Mouse (Mus musculus) kidney, embryonic 16.5 days (tissue): ENCODE measurements at regions not wholly inside any gene's neighbourhood (a gene's known extent, or its start where the extent isn't known, plus 50 kb on each side); places are given as distances from the start of the nearest gene placed in this dataset.
A peak's percentile ranks its signal among the peaks of the same experiment; 100 is the strongest.

Experiments used
- ATAC-seq: fragments of 200-750 bp; cut with Nextera tagmentation; 2 replicates; pipeline ENCODE4 v1.8.0; 2017; ENCODE audit warnings: moderate TSS enrichment; ENCODE audit not compliant: low FRiP score, low TSS enrichment
- H3K27ac ChIP-seq: fragments of 300-500 bp; sonication (generic); 2 replicates; pipeline ENCODE4 v1.5.1; 2014; ENCODE audit warnings: low read length
- H3K27me3 ChIP-seq: fragments of 300-500 bp; sonication (generic); 2 replicates; pipeline ENCODE4 v1.6.1; 2014; ENCODE audit warnings: low read length, control low read depth, mixed read lengths; ENCODE audit not compliant: insufficient read depth
- H3K36me3 ChIP-seq: fragments of 300-500 bp; sonication (generic); 2 replicates; pipeline ENCODE4 v1.6.1; 2014; ENCODE audit warnings: low read length, control low read depth, mixed read lengths; ENCODE audit not compliant: insufficient read depth
- H3K4me1 ChIP-seq: fragments of 300-500 bp; sonication (generic); 2 replicates; pipeline ENCODE4 v1.6.1; 2014; ENCODE audit warnings: low read length, control low read depth, mixed read lengths; ENCODE audit not compliant: insufficient read depth
- H3K4me2 ChIP-seq: fragments of 300-500 bp; sonication (generic); replicated peaks from 2 replicates; pipeline ENCODE4 v1.6.1; 2014; ENCODE audit warnings: low read depth, low read length
- H3K4me3 ChIP-seq: fragments of 300-500 bp; sonication (generic); 2 replicates; pipeline ENCODE4 v1.5.1; 2014; ENCODE audit warnings: mild to moderate bottlenecking, low read length
- H3K9ac ChIP-seq: fragments of 300-500 bp; sonication (generic); replicated peaks from 2 replicates; pipeline ENCODE4 v1.6.1; 2014; ENCODE audit warnings: low read length
- H3K9me3 ChIP-seq: fragments of 300-500 bp; sonication (generic); 2 replicates; pipeline ENCODE4 v1.6.1; 2016; ENCODE audit warnings: low read length, control low read depth
- WGBS: fragments of 180-500 bp; shearing (Covaris S2); extraction: QIAGEN DNeasy Blood & Tissue Kit; methylation state at CpG from one replicate; pipeline ENCODE4 v1.1.7; 2014; 5-methylcytosine and 5-hydroxymethylcytosine counted together

- peak overlapping the region; percentile 57 for H3K4me3 ChIP-seq
- peak; percentile 60 for ATAC-seq
- peak overlapping the region; percentile 77 for H3K9ac ChIP-seq
- 2% methylated on average over 16 of the region's 16 CpGs for WGBS
- peak overlapping the region; percentile 81 for H3K4me2 ChIP-seq
- peaks cover 3% of the 10 kb centered on the region; the same call in 1 of the 2 replicates for H3K4me1 ChIP-seq
- H3K9me3 ChIP-seq, result peaks cover 1% of the 10 kb centered on the region; the same call in 1 of the 2 replicates
- H3K27me3 ChIP-seq, result peaks cover 73% of the 10 kb centered on the region
- H3K36me3 ChIP-seq, result no peaks in the 10 kb centered on the region
- peak overlapping the region; percentile 89 for H3K27ac ChIP-seq
Measured at GRCm38 (mm10) chr13:83730155-83730712, 226.4 kb downstream of the Mef2c start.

- Histone ChIP-seq H3K4me2 (peak overlapping the region; percentile 81), H3K36me3 (no peaks in the 10 kb centered on the region), H3K9ac (peak overlapping the region; percentile 77), H3K4me3 (peak overlapping the region; percentile 57), H3K27me3 (peaks cover 68% of the 10 kb centered on the region), H3K9me3 (no peaks in the 10 kb centered on the region), H3K4me1 (peaks cover 3% of the 10 kb centered on the region; the same call in 1 of the 2 replicates), H3K27ac (peak overlapping the region; percentile 89)
- ATAC-seq, result peak; percentile 89
- 0% methylated on average over 74 of the region's 91 CpGs for WGBS
Measured at GRCm38 (mm10) chr13:83730713-83731480, 227.1 kb downstream of the Mef2c start.

GRCm38 (mm10) chr13:83731481-83732006 lies 227.7 kb downstream of the Mef2c start:
- no peaks in the 10 kb centered on the region for H3K36me3 ChIP-seq
- H3K4me2 ChIP-seq, result peak overlapping the region; percentile 81
- peak overlapping the region; percentile 89 for H3K27ac ChIP-seq
- H3K4me3 ChIP-seq, result peak overlapping the region; percentile 57
- peaks cover 3% of the 10 kb centered on the region; the same call in 1 of the 2 replicates for H3K4me1 ChIP-seq
- H3K27me3 ChIP-seq, result peaks cover 66% of the 10 kb centered on the region
- H3K9ac ChIP-seq, result peak overlapping the region; percentile 77
- ATAC-seq, result no peak
- no peaks in the 10 kb centered on the region for H3K9me3 ChIP-seq
- 2% methylated on average over 10 of the region's 10 CpGs for WGBS

- Histone ChIP-seq H3K9ac (peak overlapping the region; percentile 57), H3K4me2 (peak overlapping the region; percentile 81), H3K36me3 (no peaks in the 10 kb centered on the region), H3K9me3 (no peaks in the 10 kb centered on the region), H3K27me3 (peaks cover 62% of the 10 kb centered on the region), H3K4me1 (peaks cover 6% of the 10 kb centered on the region; the same call in 1 of the 2 replicates), H3K4me3 (peak overlapping the region; percentile 44), H3K27ac (peak overlapping the region; percentile 62)
- no peak for ATAC-seq
- WGBS, result under 1% methylated on average over 31 of the region's 31 CpGs
Measured at GRCm38 (mm10) chr13:83732283-83733121, 228.7 kb downstream of the Mef2c start.

GRCm38 (mm10) chr13:83733231-83733990 lies 229.6 kb downstream of the Mef2c start:
- H3K4me1 ChIP-seq, result peaks cover 7% of the 10 kb centered on the region; the same call in 1 of the 2 replicates
- H3K36me3 ChIP-seq, result no peaks in the 10 kb centered on the region
- peak overlapping the region; percentile 57 for H3K9ac ChIP-seq
- peaks cover 62% of the 10 kb centered on the region for H3K27me3 ChIP-seq
- no peaks in the 10 kb centered on the region for H3K9me3 ChIP-seq
- H3K4me3 ChIP-seq, result peak overlapping the region; percentile 44
- H3K4me2 ChIP-seq, result peak overlapping the region; percentile 81
- 2% methylated on average over 24 of the region's 24 CpGs for WGBS
- ATAC-seq, result no peak
- peak overlapping the region; percentile 62 for H3K27ac ChIP-seq

- H3K27ac ChIP-seq, result no peak overlapping the region
- peak overlapping the region; percentile 44 for H3K4me3 ChIP-seq
- WGBS, result 2% methylated on average over 1 of the region's 1 CpGs
- no peaks in the 10 kb centered on the region for H3K9me3 ChIP-seq
- peaks cover 11% of the 10 kb centered on the region for H3K4me1 ChIP-seq
- ATAC-seq, result no peak
- peak overlapping the region; percentile 81 for H3K4me2 ChIP-seq
- no peaks in the 10 kb centered on the region for H3K36me3 ChIP-seq
- H3K27me3 ChIP-seq, result peaks cover 63% of the 10 kb centered on the region
- no peak overlapping the region for H3K9ac ChIP-seq
Measured at GRCm38 (mm10) chr13:83733991-83734610, 230.3 kb downstream of the Mef2c start.

- no peak overlapping the region for H3K27ac ChIP-seq
- H3K4me3 ChIP-seq, result no peak overlapping the region
- H3K4me2 ChIP-seq, result no peak overlapping the region
- peaks cover 64% of the 10 kb centered on the region for H3K27me3 ChIP-seq
- no peaks in the 10 kb centered on the region for H3K36me3 ChIP-seq
- H3K4me1 ChIP-seq, result peaks cover 11% of the 10 kb centered on the region
- 11% methylated on average over 1 of the region's 1 CpGs for WGBS
- ATAC-seq, result no peak
- H3K9me3 ChIP-seq, result no peaks in the 10 kb centered on the region
- H3K9ac ChIP-seq, result no peak overlapping the region
Measured at GRCm38 (mm10) chr13:83734656-83735055, 230.8 kb downstream of the Mef2c start.

GRCm38 (mm10) chr13:83735101-83735500 lies 231.3 kb downstream of the Mef2c start:
- 64% methylated on average over 1 of the region's 1 CpGs for WGBS
- Histone ChIP-seq H3K9me3 (no peaks in the 10 kb centered on the region), H3K4me3 (no peak overlapping the region), H3K36me3 (no peaks in the 10 kb centered on the region), H3K27me3 (peaks cover 64% of the 10 kb centered on the region), H3K4me2 (no peak overlapping the region), H3K27ac (no peak overlapping the region), H3K9ac (no peak overlapping the region), H3K4me1 (peaks cover 11% of the 10 kb centered on the region)
- ATAC-seq, result no peak
